Mouse (Mus musculus): ENCODE data around the gene Tm9sf2.

- no peak for TF ChIP-seq CTCF (IDR thresholded peaks at IDR 0.05; ENCODE audit: borderline replicate concordance, extremely low read depth, insufficient read depth, insufficient read length)
- no peak for TF ChIP-seq POLR2A (IDR thresholded peaks at IDR 0.05; ENCODE audit: borderline replicate concordance, extremely low read depth, insufficient read depth, insufficient read length, poor library complexity, severe bottlenecking)
These were observed 40.6 kb upstream of the Tm9sf2 start for GRCm38 (mm10) chr14:122066243-122066642.
